Mouse (Mus musculus) layer of hippocampus, postnatal 36 days (tissue): ENCODE results near the gene Notch2. TPM values are rescaled to one million over a fixed set of nuclear protein-coding genes. Genes with fewer than 3 reads are reported as not detected.

Source experiments
- DNase-seq, 2 experiments: peaks; one replicate each; pipeline ENCODE4 v3.0.0; 2022
- total RNA-seq, 2 experiments: library from RNA; stranded (reverse); gene quantifications; 2 replicates each; pipeline ENCODE4 v1.2.3; 2021

Gene Notch2
- total RNA-seq, 2 experiments from 2014 or later = 23.2 to 24.6 TPM

DNA sequence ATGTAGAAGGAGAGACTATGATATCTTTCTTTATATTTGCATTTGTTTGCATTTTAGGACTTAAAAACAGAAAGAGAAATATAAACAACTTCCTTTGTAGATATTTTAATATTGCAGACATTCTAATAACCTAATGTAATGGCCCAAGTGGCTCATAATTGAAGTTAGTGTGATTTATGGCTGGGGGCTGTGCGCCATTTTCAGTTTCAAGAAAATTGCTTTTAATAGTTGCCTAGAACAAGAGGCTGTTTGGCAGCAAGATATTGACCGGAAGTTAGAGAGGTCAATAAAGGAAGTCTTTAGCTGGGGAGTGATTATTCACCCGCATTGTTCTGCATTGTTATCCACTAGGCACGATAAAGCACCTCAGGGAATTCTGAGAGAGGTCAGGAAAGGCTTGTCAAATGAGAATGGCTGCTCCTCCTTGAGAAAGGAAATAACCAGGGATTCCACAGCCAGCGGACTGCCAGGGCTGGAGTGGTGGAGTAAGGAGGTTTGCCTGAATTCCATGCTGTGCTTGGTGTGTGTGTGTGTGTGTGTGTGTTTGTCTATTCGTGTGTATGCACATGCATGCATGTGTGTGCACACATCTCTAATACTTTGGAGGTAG lies 61.4 kb downstream of the Notch2 start:
- DNase-seq = no peak

DNA sequence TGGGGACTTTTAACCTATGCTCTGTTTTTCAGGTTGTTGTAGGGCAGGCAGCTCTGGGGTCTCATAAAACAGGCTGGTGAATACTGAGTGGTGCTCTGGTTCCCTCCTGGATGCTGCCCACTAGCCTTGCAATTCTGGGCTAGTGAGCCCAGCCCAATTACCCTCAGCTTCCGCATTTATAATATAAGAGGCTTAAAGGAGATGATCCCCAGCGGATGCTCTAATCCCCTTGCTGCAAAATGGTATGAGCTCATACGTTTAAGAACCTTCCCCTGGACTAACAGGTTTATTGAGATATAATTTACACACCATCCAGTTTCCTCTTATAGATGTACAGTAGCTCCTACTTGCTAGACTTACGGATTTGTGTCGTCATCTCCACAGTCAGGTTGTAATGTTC lies 64.5 kb downstream of the Notch2 start:
- no peak for DNase-seq

DNA sequence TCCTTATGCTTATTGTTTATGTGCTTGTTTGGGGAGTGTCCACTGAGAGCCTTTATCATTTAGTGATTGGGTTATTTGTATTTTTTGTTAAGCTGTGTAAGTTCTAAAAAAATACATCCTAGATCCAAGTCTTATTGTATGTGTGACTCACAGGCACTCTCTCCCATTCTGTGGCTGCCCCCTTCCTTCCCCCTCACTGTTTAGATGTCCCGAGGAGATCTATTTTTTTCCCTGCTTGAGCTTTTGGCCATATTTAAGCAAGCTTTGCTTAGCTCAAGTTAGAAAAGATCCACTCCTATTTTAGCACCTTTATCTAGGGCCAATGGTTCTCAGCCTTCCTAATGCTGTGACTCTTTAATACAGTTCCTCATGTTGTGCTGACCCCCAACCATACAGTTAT lies 65.5 kb downstream of the Notch2 start:
- DNase-seq = no peak

DNA sequence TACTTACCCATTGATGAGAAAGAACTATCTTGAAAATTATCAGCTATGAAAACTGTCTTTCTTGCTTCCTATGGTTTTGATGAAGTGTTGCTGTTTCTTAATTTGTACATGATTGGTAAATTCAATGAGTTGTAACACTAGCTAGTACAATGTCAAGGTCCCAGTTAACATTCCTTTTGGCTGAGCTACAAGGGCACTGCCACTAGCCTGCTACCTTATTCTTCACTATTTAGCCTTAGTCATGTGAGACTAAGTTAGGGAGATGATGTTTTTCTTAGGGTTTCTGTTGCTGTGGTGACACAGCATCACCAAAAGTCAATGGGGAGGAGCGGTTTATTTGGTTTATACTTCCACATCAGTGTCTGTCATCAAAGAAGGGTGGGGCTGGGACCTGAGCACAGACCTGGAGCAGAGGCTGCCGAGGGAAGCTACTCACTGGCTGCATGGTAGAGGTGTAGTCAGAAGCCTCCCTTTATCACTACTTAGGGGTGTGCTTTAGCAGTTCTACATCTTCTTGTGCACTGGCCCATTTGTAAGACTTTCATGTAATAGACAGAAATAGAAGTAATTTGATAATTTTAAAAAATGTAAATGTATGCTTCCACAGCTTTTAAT lies 66.4 kb downstream of the Notch2 start:
- no peak for DNase-seq

DNA sequence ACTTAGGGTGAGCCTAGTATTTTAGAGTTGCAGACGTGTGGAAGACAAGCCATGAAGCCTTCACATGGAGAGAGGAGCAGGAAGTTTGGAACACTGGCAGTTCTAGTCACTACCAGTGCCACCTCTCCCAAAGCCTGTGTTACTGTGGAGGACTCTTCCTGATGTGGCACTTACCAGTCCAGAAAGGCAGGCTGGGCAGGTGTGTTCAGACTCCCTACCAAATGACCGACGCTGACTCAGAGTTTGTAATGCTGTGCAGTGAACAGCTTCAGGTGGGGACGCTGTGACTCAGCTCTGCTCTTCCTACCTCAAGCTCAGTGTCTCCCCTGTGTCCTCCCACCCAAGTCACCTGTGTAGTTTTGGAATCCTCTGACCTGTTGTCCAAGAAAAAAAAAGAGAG lies 67.3 kb downstream of the Notch2 start:
- DNase-seq = no peak

DNA sequence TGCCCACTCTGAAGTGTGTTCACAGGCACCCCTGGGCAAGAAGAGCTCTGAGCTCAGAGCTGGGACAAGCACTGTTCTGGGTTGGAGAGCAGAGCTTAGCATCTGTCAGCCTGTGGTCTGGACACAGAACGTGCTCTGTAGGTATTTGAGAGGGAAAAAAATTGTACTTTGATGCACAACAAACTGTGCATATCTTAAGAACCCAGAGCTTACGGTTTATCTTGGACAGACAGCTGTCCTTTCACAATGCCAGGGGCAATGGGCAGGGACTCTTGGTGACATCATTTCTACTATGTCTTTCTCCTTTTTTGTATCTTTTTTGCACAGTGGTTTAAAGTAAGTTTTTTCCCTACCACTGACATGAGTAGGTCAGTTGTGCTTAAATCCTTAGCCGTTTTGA lies 68.9 kb downstream of the Notch2 start:
- no peak for DNase-seq

DNA sequence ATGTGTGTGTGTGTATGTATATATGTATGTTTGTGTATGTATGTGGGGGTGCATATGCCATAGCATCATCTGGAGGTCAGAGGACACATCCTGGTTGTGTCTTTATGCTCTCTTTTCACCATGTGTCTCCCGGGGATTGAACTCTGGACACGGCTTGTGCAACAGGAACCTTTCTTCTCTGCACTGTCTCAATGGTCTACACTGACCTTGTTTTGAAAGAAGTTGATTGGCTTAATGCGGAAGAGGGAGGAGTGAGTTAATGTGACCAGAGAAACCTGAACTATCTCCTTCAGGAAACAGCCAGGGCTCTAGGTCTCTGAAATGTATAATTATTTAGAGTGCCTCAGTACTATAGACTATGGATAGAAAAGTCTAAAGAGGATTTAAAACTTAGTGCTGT lies 69.6 kb downstream of the Notch2 start:
- DNase-seq = no peak

DNA sequence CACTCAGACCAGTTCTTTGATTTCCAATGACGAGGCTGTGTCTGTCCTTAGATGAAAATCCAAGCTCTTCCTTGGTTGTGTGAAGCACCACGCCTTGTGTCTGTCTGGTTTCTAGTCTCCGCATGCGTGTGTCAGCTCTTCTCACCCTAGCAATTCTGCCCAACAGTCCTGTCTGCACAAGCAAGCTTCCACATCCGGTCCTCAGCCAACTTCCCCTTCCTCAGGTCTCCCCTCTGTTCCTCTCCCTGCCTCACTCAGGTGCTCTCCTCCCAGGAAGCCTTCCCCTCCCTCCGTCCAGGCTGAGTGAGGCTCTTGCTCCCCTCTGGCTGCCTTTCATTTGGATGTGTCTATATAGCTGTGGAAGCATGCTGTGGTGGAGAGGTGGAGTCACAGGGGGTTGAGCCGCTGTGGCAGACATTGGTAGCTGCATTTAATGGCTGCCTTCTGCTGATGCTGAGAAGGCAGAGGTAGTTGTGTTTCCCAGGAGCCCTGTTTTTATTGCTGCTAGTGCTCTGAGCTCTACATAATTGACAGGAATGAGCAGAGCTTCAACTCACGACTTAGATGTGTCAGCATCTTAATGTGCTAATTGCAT lies 70.8 kb downstream of the Notch2 start:
- DNase-seq = no peak

DNA sequence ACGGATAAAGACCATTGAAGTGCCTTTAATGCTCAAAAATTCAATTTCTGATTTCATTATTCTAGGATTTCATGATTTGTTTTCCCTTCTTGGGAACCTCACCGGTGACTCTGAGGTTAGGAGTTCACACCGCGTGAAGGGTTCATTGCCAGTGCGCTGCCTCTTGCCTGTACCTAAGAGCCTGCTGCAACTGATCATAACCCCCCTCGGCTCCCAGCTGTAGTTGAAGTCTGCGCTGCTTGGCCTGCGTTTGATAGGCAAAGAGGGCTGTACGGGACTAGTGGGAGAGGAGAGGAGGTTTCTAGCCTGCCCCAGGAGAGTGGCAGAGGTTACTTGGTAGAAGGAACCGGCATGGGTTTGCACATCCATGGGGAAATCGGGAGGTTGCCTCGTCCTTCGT lies 71.5 kb downstream of the Notch2 start:
- DNase-seq = no peak

DNA sequence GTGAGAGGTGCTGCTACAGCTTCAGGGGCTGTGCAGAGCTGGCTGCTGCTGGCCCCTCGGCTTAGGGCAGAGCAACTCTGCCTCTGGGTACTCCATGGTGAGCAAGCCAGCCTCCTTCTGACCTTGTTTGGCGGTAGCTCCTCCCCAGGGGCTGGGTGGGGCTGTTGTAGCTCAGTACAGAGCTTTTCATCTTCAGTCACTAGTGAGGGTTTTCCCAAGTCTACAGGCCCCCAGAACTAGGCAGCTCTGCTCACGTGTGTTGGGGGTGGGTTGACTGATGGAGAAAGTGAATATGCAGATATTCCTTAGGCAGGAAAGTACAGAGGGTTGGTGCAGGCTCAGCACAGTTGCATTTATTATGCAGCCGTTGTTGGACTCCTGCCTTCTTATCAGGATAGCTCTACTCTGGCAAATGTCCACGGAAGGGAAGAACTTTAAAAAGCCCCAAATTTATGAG lies 72.5 kb downstream of the Notch2 start:
- DNase-seq = no peak

DNA sequence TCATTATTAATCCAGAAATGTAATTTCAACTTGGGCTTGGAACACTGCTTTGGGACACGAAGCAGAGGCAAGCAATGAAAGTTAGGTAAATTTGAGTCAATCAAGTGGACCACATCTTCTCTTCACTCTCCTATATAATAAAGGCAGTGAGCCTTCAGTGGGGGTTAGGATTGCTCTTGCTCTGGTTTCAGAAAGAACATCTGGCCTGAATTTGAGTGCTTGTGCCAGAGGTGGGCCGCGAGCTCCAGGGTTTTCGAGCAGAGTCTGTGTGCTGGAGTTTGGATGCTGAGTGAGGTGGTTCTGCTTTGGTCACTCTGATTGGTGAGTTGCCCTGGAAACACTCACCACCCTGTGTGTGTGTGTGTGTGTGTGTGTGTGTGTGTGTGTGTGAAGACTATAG lies 73.1 kb downstream of the Notch2 start:
- no peak for DNase-seq

DNA sequence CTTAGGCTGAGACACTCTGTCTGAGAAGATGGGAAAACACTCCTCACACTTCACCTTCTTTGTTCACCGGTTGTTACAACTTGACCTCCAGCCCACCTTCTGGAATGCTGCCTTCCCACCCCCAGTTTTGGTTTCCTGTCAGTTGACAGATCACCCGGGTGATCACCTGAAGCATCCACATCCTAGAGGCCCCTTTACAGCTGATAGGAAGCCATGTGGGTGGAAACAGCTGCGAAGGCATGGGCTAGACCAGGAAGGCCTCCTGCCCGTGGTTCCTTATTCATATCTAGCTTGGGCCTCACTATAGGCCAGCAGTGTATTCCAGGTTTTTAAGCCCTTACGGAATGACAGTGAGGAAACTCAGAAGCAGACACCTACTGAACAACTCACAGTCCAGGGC lies 73.5 kb downstream of the Notch2 start:
- DNase-seq = no peak

DNA sequence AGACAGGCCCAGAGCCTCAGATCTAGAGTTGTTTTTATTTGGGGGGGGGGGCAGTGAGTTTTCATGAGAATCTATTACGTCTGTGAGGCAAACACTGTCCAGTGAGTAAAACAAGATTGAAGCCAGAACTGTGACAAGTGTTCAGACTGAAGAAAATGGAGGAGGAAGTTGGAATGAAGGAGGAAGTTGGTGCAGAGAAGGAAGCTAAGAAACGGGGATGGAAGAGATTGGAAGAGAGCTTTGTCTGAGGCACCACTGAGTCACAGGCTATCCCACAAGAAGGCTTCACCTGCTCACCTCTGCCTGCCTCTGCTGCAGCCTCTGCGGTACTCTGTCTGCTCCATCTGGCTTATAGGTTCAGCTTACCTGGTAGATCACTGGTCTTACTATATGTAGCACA lies 74.2 kb downstream of the Notch2 start:
- no peak for DNase-seq

DNA sequence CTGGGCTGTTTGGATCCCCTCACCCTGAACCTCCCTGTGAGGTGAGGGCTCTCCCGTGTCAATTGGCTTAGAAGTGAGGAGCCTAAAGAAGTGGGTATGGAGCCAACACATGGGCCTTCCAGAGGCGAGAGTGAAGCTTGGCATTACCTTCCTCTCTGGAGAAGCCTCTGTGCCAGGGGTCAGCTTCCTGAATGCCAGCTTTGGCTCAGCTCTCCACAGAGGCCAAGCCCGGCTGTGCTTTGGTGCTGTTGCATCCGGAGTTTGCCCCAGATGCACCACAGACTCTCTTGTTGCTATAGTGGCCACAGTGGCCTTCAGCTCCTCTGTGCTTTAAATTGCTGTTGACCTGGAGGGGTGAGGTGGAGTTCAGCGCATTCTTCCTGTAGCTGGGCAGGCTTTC lies 76.4 kb downstream of the Notch2 start:
- no peak for DNase-seq

DNA sequence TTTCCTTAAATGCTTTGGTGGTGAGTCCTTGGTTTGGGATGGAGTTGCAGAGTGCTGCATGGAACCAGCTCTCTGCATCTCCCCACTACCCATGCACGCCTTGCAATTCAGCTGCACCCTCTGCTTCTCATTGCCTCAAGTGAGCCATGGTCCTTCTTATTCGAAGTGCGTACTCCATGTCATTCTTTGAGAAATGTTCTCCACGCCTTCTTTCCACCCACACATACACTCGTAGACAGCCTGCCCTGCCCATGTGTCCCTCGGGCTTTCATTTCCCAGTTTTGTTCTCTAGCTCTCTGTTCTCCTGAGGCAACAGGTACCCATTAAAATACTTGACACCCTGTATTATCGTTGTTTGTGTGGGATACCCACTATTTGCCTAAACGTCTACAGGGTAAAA lies 76.8 kb downstream of the Notch2 start:
- DNase-seq = no peak

DNA sequence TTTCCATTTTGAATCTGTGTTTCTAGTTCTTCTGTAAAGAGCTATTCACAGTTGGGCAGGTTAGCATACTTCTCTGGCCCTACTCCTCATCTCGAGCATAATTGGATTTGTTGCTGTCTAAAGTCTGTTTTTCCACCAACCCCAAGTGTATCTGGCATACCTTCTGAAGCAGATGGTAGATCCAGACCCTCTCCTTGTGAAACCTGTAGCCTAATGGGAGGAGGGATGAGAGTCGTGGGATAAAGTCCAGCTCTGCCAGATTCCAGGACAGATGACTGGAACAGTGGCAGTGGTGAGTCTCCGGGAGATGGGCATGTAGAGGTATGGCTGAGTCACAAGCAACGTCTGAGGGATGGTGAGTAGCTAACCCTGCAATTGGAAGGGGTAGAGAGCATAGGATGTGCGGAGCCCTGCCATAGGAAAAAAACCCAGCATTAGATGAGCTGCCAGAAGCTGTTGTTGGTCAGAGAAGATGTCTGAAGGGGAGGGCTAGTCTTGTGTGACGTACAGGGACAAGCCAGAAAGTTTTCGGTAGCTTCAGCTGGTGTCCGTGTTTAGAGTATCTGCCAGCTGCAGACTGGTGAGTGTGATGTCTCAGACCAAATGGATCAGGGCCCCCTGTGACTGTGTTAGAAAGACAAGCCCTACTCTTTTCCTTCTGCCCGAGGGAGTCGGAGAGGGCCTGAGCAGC lies 79.5 kb downstream of the Notch2 start:
- no peak for DNase-seq

DNA sequence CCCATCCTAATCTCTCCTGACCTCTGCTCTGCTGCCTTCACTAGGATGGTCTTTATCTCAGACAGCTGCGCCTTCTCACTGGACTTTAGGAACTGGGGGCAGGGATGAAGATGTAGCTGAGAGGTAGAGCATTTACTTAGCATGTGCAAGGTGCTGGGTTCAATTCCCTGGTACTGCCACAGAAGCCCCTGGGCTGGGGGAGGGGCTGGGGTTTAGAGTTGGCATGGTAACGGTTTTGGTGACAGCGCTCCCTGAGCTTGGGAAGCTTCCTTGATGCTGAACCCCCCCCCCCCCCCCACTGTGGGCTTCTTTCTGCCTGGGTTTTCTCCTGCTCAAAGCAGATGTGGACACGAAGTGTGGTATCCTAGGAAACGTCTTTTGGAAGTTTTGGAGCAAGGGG lies 80.6 kb downstream of the Notch2 start:
- DNase-seq = no peak

DNA sequence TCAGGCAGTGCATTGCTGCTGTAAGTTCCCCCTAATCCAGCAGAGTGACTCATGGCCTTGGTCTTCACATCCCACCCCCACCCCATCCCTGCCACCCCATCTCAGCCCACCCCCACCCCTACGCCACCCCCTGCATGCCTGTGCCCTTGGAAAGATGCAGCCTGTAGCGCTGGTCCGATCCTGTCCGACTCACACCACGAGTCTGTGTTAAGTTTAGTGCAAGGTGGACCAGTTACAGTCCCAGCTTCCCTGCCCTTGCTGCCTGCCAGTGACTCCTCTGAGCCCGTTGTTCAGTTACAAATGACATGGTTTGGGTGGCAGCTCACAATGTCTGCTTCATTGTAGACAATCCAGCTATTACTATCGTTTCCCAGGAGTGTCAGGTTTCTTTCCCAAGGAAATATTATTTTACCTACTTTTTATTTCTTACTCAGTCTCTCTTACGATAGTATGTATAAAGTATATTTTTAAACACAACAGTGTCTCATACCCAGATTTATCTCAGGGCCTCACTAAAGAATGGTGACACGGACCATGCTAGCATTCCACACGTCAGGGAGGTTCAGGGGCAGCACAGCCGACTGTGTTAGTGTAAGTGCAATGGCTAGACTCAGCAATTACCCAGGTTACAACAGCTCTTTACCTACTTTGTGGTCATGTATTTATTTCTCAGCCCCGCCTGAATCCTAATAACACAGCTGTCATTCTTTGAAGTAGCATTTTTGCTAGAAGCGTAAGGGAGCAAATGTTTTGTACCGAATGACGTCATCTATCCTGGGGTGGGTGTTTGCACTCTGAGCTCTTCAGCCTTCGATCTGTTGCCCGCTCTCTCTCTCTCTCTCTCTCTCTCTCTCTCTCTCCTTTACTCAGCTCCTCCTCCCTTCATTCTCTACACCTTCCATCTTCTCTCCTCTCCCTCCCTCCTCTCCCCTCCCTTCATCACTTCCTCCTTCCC lies 81.6 kb downstream of the Notch2 start:
- no peak for DNase-seq

DNA sequence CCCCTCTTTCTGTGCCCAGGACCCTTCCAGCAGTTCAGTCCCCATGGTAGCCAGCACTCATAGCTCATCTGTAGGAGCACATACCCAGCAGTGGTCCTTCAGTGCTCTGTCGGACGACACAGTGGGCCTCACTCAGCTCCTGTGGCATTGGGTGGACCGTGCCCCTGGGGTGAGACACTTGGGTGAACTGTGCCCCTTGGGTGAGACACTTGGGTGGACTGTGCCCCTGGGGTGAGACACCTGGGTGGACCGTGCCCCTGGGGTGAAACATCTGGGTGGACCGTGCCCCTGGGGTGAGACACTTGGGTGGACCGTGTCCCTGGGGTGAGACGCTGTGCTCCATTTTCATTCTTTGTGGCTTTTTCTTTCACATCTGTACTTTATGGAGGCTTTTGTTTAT lies 83.7 kb downstream of the Notch2 start:
- no peak for DNase-seq

DNA sequence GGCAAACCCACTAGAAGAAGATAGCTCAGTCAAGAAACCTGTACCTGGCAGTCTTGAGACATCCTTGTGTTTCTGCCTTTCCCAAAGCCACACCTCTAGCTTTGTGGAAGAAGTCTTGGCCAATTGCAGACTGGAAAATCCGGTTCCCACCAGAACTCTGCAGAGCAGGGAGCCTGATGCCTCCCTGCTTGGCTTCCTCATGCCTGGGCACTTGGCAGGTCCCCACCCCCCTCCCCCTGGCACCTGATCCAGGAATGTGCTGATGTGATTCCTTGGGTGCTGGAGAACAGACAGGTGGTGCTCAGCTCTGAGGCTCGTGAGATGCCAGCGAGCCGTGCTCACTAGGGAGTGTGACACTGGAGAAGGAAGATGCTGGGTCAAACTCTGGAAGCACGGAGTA lies 85.3 kb downstream of the Notch2 start:
- DNase-seq = no peak

DNA sequence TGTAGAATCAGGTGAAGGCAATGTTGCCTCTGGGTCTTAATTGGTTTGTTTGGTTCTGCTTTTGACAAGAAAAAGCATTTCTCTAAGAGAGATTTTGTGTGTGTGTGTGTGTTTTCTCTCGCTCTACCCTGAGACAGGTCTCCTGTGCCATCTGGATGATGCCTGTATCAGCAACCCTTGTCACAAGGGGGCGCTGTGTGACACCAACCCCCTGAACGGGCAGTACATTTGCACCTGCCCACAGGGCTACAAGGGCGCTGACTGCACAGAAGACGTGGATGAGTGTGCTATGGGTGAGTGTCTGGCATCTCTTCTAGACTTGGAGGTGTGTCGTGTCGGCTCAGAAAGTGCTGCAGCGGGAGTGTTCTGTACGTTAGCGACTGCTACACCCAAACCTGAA lies 86.0 kb downstream of the Notch2 start:
- DNase-seq = no peak

DNA sequence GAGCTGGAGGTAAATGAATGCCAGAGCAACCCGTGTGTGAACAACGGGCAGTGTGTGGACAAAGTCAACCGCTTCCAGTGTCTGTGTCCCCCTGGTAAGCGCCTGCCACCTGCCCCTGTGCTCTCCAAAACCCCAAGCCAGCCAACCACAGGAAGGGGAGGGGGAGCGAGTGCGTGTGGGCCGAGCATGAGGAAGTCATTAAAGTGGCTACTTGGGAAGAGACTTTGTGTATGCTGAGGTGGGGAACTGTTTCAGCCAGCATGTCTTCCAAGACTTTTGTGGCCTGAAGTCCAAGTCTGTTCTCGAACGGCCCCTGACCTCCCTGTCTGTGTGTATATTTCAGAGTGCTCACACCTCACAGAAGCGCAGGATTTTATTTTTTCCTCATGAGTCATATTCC lies 88.2 kb downstream of the Notch2 start:
- DNase-seq = no peak
